Mouse (Mus musculus) neural tube, embryonic 11.5 days (tissue): ENCODE data around the gene Npr3. TPM values are rescaled to one million over a fixed set of nuclear protein-coding genes. Genes with fewer than 3 reads are reported as not detected.

ENCODE experiments used
- ATAC-seq: fragments of 200-750 bp; cut with Nextera tagmentation; 2 replicates; pipeline ENCODE4 v1.8.0; 2017; ENCODE audit warnings: moderate number of reproducible peaks, mild to moderate bottlenecking, moderate TSS enrichment, moderate library complexity; ENCODE audit not compliant: insufficient read depth, low FRiP score, low TSS enrichment
- DNase-seq: peaks from one replicate; pipeline ENCODE4 v3.0.0-alpha.2; 2015; ENCODE audit warnings: low spot score
- H3K27ac ChIP-seq: fragments of 300-500 bp; sonication (generic); 2 replicates; pipeline ENCODE4 v1.5.1; 2014; ENCODE audit warnings: low read depth, mild to moderate bottlenecking, low read length
- H3K27me3 ChIP-seq: fragments of 300-500 bp; sonication (generic); 2 replicates; pipeline ENCODE4 v1.6.1; 2014; ENCODE audit warnings: mild to moderate bottlenecking, low read length, mixed read lengths; ENCODE audit not compliant: control insufficient read depth, insufficient read depth
- H3K36me3 ChIP-seq: fragments of 300-500 bp; sonication (generic); 2 replicates; pipeline ENCODE4 v1.6.1; 2014; ENCODE audit warnings: mild to moderate bottlenecking, low read length, moderate library complexity, mixed read lengths; ENCODE audit not compliant: control insufficient read depth, insufficient read depth
- H3K4me1 ChIP-seq: fragments of 300-500 bp; sonication (generic); 2 replicates; pipeline ENCODE4 v1.6.1; 2014; ENCODE audit warnings: low read length, mixed read lengths; ENCODE audit not compliant: control insufficient read depth, insufficient read depth
- H3K4me2 ChIP-seq: fragments of 300-500 bp; sonication (generic); 2 replicates; pipeline ENCODE4 v1.6.1; 2014; ENCODE audit warnings: low read depth, mild to moderate bottlenecking, moderate library complexity
- H3K4me3 ChIP-seq: fragments of 300-500 bp; sonication (generic); 2 replicates; pipeline ENCODE4 v1.5.1; 2014; ENCODE audit warnings: low read depth, low read length
- H3K9ac ChIP-seq: fragments of 300-500 bp; sonication (generic); 2 replicates; pipeline ENCODE4 v1.6.1; 2014; ENCODE audit warnings: mild to moderate bottlenecking, low read length
- H3K9me3 ChIP-seq: fragments of 300-500 bp; sonication (generic); 2 replicates; pipeline ENCODE4 v1.6.1; 2016; ENCODE audit warnings: low read length; ENCODE audit not compliant: control insufficient read depth
- WGBS: fragments of 180-500 bp; shearing (Covaris S2); extraction: QIAGEN DNeasy Blood & Tissue Kit; methylation state at CpG from one replicate; pipeline ENCODE4 v1.1.7; 2014; 5-methylcytosine and 5-hydroxymethylcytosine counted together
- polyA plus RNA-seq: library from polyadenylated mRNA; unstranded; fragments of >200 nt; fragmentation: Nextera tagmentation; extraction: Ambion mirVana; gene quantifications from 2 replicates; pipeline ENCODE4 v1.2.1, GENCODE M21; 2014

Gene Npr3
- polyA plus RNA-seq, 1 experiment from 2014 or later, result 4.8 TPM

GRCm38 (mm10) chr15:11862785-11863539, 44.1 kb downstream of the Npr3 start:
- no peak for ATAC-seq
- H3K9me3 ChIP-seq, result no peaks in the 10 kb centered on the region
- no peaks in the 10 kb centered on the region for H3K4me1 ChIP-seq
- WGBS, result 75% methylated on average over 15 of the region's 15 CpGs
- no peak overlapping the region for H3K4me3 ChIP-seq
- H3K36me3 ChIP-seq, result no peaks in the 10 kb centered on the region
- no peak overlapping the region for H3K9ac ChIP-seq
- no peak for DNase-seq
- H3K27me3 ChIP-seq, result no peaks in the 10 kb centered on the region
- H3K4me2 ChIP-seq, result no peak overlapping the region
- no peak overlapping the region for H3K27ac ChIP-seq

- 90% methylated on average over 7 of the region's 7 CpGs for WGBS
Measured at GRCm38 (mm10) chr15:11862253-11862652, 44.8 kb downstream of the Npr3 start.

GRCm38 (mm10) chr15:11860259-11860658, 46.8 kb downstream of the Npr3 start:
- Histone ChIP-seq H3K9me3 (no peaks in the 10 kb centered on the region), H3K27me3 (no peaks in the 10 kb centered on the region), H3K27ac (no peak overlapping the region), H3K36me3 (no peaks in the 10 kb centered on the region), H3K9ac (no peak overlapping the region), H3K4me1 (no peaks in the 10 kb centered on the region), H3K4me3 (no peak overlapping the region), H3K4me2 (no peak overlapping the region)
- no peak for DNase-seq
- WGBS, result 79% methylated on average over 2 of the region's 2 CpGs
- ATAC-seq, result no peak

More at GRCm38 (mm10) chr15:11862253-11862652, 44.8 kb downstream of the Npr3 start:
- H3K27ac ChIP-seq, result no peak overlapping the region
- ATAC-seq (no peak), DNase-seq (no peak)
- no peaks in the 10 kb centered on the region for H3K9me3 ChIP-seq
- no peak overlapping the region for H3K4me2 ChIP-seq
- no peaks in the 10 kb centered on the region for H3K36me3 ChIP-seq
- no peaks in the 10 kb centered on the region for H3K27me3 ChIP-seq
- no peak overlapping the region for H3K9ac ChIP-seq
- H3K4me1 ChIP-seq, result no peaks in the 10 kb centered on the region
- no peak overlapping the region for H3K4me3 ChIP-seq

GRCm38 (mm10) chr15:11859829-11860228, 47.3 kb downstream of the Npr3 start:
- DNase-seq, result no peak

GRCm38 (mm10) chr15:11858411-11858810, 48.7 kb downstream of the Npr3 start:
- Histone ChIP-seq H3K4me1 (no peaks in the 10 kb centered on the region), H3K27ac (no peak overlapping the region), H3K9me3 (no peaks in the 10 kb centered on the region), H3K36me3 (no peaks in the 10 kb centered on the region), H3K9ac (no peak overlapping the region), H3K4me3 (no peak overlapping the region), H3K27me3 (no peaks in the 10 kb centered on the region), H3K4me2 (no peak overlapping the region)
- DNase-seq (no peak), ATAC-seq (no peak)
- WGBS, result 98% methylated on average over 6 of the region's 6 CpGs

More at GRCm38 (mm10) chr15:11859829-11860228, 47.3 kb downstream of the Npr3 start:
- no peak for ATAC-seq
- no peaks in the 10 kb centered on the region for H3K27me3 ChIP-seq
- no peaks in the 10 kb centered on the region for H3K4me1 ChIP-seq
- no peak overlapping the region for H3K9ac ChIP-seq
- no peaks in the 10 kb centered on the region for H3K9me3 ChIP-seq
- no peaks in the 10 kb centered on the region for H3K36me3 ChIP-seq
- no peak overlapping the region for H3K4me2 ChIP-seq
- H3K4me3 ChIP-seq, result no peak overlapping the region
- 95% methylated on average over 3 of the region's 3 CpGs for WGBS
- H3K27ac ChIP-seq, result no peak overlapping the region

GRCm38 (mm10) chr15:11845204-11846062, 61.7 kb downstream of the Npr3 start:
- Histone ChIP-seq H3K36me3 (no peaks in the 10 kb centered on the region), H3K9me3 (no peaks in the 10 kb centered on the region), H3K4me2 (no peak overlapping the region), H3K9ac (no peak overlapping the region), H3K27ac (no peak overlapping the region), H3K27me3 (no peaks in the 10 kb centered on the region), H3K4me3 (no peak overlapping the region), H3K4me1 (no peaks in the 10 kb centered on the region)
- DNase-seq (no peak), ATAC-seq (peak; percentile 50; the same call in 1 of the 2 replicates)
- 68% methylated on average over 16 of the region's 16 CpGs for WGBS

GRCm38 (mm10) chr15:11844115-11844514, 63.0 kb downstream of the Npr3 start:
- Histone ChIP-seq H3K27ac (no peak overlapping the region), H3K9ac (no peak overlapping the region), H3K4me3 (no peak overlapping the region), H3K36me3 (no peaks in the 10 kb centered on the region), H3K4me1 (no peaks in the 10 kb centered on the region), H3K4me2 (no peak overlapping the region), H3K9me3 (no peaks in the 10 kb centered on the region), H3K27me3 (no peaks in the 10 kb centered on the region)
- 88% methylated on average over 6 of the region's 6 CpGs for WGBS
- no peak for DNase-seq
- ATAC-seq, result no peak

- no peaks in the 10 kb centered on the region for H3K36me3 ChIP-seq
- no peak overlapping the region for H3K4me2 ChIP-seq
- no peak for DNase-seq
- no peak overlapping the region for H3K4me3 ChIP-seq
- H3K9ac ChIP-seq, result no peak overlapping the region
- no peak overlapping the region for H3K27ac ChIP-seq
- 82% methylated on average over 4 of the region's 4 CpGs for WGBS
- H3K4me1 ChIP-seq, result no peaks in the 10 kb centered on the region
- no peak for ATAC-seq
- H3K27me3 ChIP-seq, result no peaks in the 10 kb centered on the region
- no peaks in the 10 kb centered on the region for H3K9me3 ChIP-seq
Measured at GRCm38 (mm10) chr15:11841828-11842227, 65.3 kb downstream of the Npr3 start.
